Mouse (Mus musculus): ENCODE data around the gene Itgb1bp1. TPM values are rescaled to one million over a fixed set of nuclear protein-coding genes. Genes with fewer than 3 reads are reported as not detected.

The Itgb1bp1 gene
- polyA plus RNA-seq, 1 experiment from 2014 or later, result 67.6 TPM

DNA sequence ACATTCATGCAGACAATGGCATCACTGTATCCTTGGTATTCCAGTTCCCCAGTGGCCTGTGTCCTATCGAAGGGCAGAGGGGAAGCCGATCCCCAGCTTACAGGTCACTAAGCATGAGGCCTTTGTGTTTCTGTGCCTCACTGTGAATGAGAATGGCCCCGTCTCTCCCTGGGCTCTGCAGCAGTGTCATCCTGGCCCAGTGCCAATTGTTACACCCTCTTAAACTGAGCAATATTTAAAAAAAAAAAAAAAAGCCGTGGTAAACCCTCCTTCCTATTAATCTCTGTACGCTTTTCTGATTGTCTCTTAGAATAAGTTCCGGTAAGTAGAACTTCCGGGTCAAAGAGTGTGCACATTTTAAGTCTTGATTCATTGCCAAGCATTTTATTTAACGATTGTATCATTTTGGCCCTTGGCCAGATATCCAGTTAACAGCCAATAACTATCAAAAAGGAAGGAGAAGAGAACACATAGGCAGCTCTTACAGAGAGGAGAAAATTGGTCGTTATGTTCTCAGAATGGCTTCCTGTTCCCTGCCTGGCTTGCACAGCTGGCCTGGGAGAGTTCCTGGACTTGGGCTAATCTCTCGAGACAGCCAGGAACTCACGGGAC is 81.3 kb downstream of the Itgb1bp1 start:
- peak; percentile 85 for DNase-seq (ENCODE audit: low spot score)

GRCm38 (mm10) chr12:21201485-21202269 is 84.4 kb downstream of the Itgb1bp1 start:
- TF ChIP-seq CTCF (IDR thresholded peaks at IDR 0.05) (no peak), EP300 (IDR thresholded peaks at IDR 0.05) (no peak)
- Histone ChIP-seq H3K4me1 (ENCODE audit: insufficient read depth, low read depth, low read length) (peaks cover 4% of the 10 kb centered on the region; the same call in 1 of the 2 replicates), H3K27me3 (replicated peaks; ENCODE audit: insufficient read depth, low read length) (no peaks in the 10 kb centered on the region), H3K4me2 (replicated peaks; ENCODE audit: low read depth, low read length) (no peak overlapping the region), H3K27ac (ENCODE audit: low read length) (no peak overlapping the region), H3K4me3 (ENCODE audit: low read depth, low read length) (no peak overlapping the region), H3K36me3 (ENCODE audit: insufficient read depth, low read length) (no peaks in the 10 kb centered on the region), H3K9me3 (ENCODE audit: low read length) (no peaks in the 10 kb centered on the region), H3K9ac (replicated peaks; ENCODE audit: low read depth) (no peak overlapping the region)
- DNase-seq (ENCODE audit: low spot score), result no peak
- WGBS, result 69% methylated on average over 10 of the region's 10 CpGs
- no peak for ATAC-seq

More for the DNA sequence above, 81.3 kb downstream of the Itgb1bp1 start:
- H3K27me3 ChIP-seq (replicated peaks; ENCODE audit: insufficient read depth, low read length), result no peaks in the 10 kb centered on the region
- H3K4me2 ChIP-seq (replicated peaks; ENCODE audit: low read depth, low read length), result no peak overlapping the region
- H3K9me3 ChIP-seq (ENCODE audit: low read length), result no peaks in the 10 kb centered on the region
- peaks cover 4% of the 10 kb centered on the region; the same call in 1 of the 2 replicates for H3K4me1 ChIP-seq (ENCODE audit: insufficient read depth, low read depth, low read length)
- ATAC-seq, result peak; percentile 85
- peak overlapping the region; percentile 48; the same call in 1 of the 2 replicates for H3K27ac ChIP-seq (ENCODE audit: low read length)
- no peak overlapping the region for H3K4me3 ChIP-seq (ENCODE audit: low read depth, low read length)
- no peaks in the 10 kb centered on the region for H3K36me3 ChIP-seq (ENCODE audit: insufficient read depth, low read length)
- TF ChIP-seq CTCF (IDR thresholded peaks at IDR 0.05), result no peak
- TF ChIP-seq EP300 (IDR thresholded peaks at IDR 0.05), result peak; percentile 83
- 10% methylated on average over 11 of the region's 11 CpGs for WGBS
- H3K9ac ChIP-seq (replicated peaks; ENCODE audit: low read depth), result no peak overlapping the region

DNA sequence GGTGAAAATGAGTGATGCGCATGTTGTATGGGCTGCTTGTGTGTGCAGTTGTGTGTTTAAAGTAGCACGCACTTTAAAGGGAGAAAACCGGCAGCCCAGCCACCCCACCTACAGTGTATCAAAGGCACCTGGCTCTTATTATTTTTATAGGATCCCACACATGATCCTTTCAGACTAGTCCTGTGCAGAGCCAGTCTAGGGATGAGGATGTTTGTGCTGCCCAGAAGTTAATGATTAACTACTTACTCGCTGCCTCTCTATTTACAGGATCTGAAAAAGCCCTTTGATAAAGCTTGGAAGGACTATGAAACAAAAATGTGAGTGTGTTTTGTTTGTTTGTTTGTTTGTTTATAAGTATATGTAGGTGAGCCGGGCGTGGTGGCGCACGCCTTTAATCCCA is 85.5 kb downstream of the Itgb1bp1 start:
- TF ChIP-seq EP300 (IDR thresholded peaks at IDR 0.05), result no peak
- no peak for TF ChIP-seq CTCF (IDR thresholded peaks at IDR 0.05)
- no peak overlapping the region for H3K27ac ChIP-seq (ENCODE audit: low read length)
- H3K36me3 ChIP-seq (ENCODE audit: insufficient read depth, low read length), result no peaks in the 10 kb centered on the region
- ATAC-seq (no peak), DNase-seq (ENCODE audit: low spot score) (no peak)
- H3K4me2 ChIP-seq (replicated peaks; ENCODE audit: low read depth, low read length), result no peak overlapping the region
- no peak overlapping the region for H3K4me3 ChIP-seq (ENCODE audit: low read depth, low read length)
- no peaks in the 10 kb centered on the region for H3K27me3 ChIP-seq (replicated peaks; ENCODE audit: insufficient read depth, low read length)
- no peak overlapping the region for H3K9ac ChIP-seq (replicated peaks; ENCODE audit: low read depth)
- 94% methylated on average over 8 of the region's 8 CpGs for WGBS
- H3K4me1 ChIP-seq (ENCODE audit: insufficient read depth, low read depth, low read length), result peaks cover 4% of the 10 kb centered on the region; the same call in 1 of the 2 replicates
- no peaks in the 10 kb centered on the region for H3K9me3 ChIP-seq (ENCODE audit: low read length)

DNA sequence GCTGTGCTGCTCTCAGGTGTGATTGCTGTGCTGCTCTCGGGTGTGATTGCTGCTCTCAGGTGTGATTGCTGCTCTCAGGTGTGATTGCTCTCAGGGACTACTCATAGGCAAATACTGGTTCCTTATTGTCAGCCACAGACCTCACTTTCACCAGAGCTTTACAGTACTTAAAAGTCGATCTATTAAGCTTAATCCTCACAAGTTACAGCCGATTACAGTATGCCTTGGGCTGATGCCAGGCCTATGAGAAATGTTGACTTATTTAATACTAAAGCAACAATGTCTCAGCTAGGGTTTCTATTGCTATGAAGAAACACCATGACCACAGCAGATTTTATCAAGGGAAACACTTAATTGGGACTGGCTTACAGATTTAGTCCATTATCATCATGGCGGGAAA is 89.7 kb downstream of the Itgb1bp1 start:
- H3K4me2 ChIP-seq (replicated peaks; ENCODE audit: low read depth, low read length), result no peak overlapping the region
- H3K27me3 ChIP-seq (replicated peaks; ENCODE audit: insufficient read depth, low read length), result no peaks in the 10 kb centered on the region
- H3K27ac ChIP-seq (ENCODE audit: low read length), result no peak overlapping the region
- H3K9me3 ChIP-seq (ENCODE audit: low read length), result no peaks in the 10 kb centered on the region
- no peak overlapping the region for H3K9ac ChIP-seq (replicated peaks; ENCODE audit: low read depth)
- H3K36me3 ChIP-seq (ENCODE audit: insufficient read depth, low read length), result no peaks in the 10 kb centered on the region
- no peak overlapping the region for H3K4me3 ChIP-seq (ENCODE audit: low read depth, low read length)
- ATAC-seq, result no peak
- DNase-seq (ENCODE audit: low spot score), result no peak
- WGBS, result 63% methylated on average over 4 of the region's 4 CpGs
- H3K4me1 ChIP-seq (ENCODE audit: insufficient read depth, low read depth, low read length), result no peaks in the 10 kb centered on the region
- TF ChIP-seq EP300 (IDR thresholded peaks at IDR 0.05) (no peak), CTCF (IDR thresholded peaks at IDR 0.05) (no peak)

GRCm38 (mm10) chr12:21195497-21195896 is 90.6 kb downstream of the Itgb1bp1 start:
- Histone ChIP-seq H3K36me3 (ENCODE audit: insufficient read depth, low read length) (no peaks in the 10 kb centered on the region), H3K4me1 (ENCODE audit: insufficient read depth, low read depth, low read length) (no peaks in the 10 kb centered on the region), H3K4me3 (ENCODE audit: low read depth, low read length) (no peak overlapping the region), H3K27me3 (replicated peaks; ENCODE audit: insufficient read depth, low read length) (no peaks in the 10 kb centered on the region), H3K4me2 (replicated peaks; ENCODE audit: low read depth, low read length) (no peak overlapping the region), H3K9me3 (ENCODE audit: low read length) (no peaks in the 10 kb centered on the region), H3K9ac (replicated peaks; ENCODE audit: low read depth) (no peak overlapping the region), H3K27ac (ENCODE audit: low read length) (no peak overlapping the region)
- TF ChIP-seq CTCF (IDR thresholded peaks at IDR 0.05), result no peak
- TF ChIP-seq EP300 (IDR thresholded peaks at IDR 0.05), result no peak
- no peak for ATAC-seq
- DNase-seq (ENCODE audit: low spot score), result no peak
- 94% methylated on average over 2 of the region's 3 CpGs for WGBS

DNA sequence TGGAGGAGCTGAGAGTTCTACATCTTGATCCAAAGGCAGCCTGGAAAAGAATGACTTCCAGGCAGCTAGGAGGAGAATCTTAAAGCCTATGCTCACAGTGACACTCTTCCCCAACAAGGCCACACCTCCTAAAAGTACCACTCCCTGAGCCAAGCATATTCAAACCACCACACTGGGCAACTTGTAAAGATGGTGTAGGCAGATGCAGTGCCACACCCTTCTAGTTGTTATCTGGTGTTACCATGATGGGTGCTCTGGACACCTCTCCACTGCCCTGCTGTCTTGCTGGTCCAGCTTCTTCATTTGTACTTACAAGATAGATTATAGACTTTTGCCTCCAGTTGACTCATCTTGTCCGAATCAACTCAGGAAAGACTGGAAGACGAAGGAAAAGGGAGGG is 94.5 kb downstream of the Itgb1bp1 start:
- H3K9ac ChIP-seq (replicated peaks; ENCODE audit: low read depth), result no peak overlapping the region
- TF ChIP-seq CTCF (IDR thresholded peaks at IDR 0.05), result no peak
- no peak for TF ChIP-seq EP300 (IDR thresholded peaks at IDR 0.05)
- no peak for ATAC-seq

More for the DNA sequence above, 94.5 kb downstream of the Itgb1bp1 start:
- WGBS, result 76% methylated on average over 2 of the region's 2 CpGs
- DNase-seq (ENCODE audit: low spot score), result no peak
- Histone ChIP-seq H3K4me2 (replicated peaks; ENCODE audit: low read depth, low read length) (no peak overlapping the region), H3K27ac (ENCODE audit: low read length) (no peak overlapping the region), H3K9me3 (ENCODE audit: low read length) (no peaks in the 10 kb centered on the region), H3K4me1 (ENCODE audit: insufficient read depth, low read depth, low read length) (no peaks in the 10 kb centered on the region), H3K4me3 (ENCODE audit: low read depth, low read length) (no peak overlapping the region), H3K27me3 (replicated peaks; ENCODE audit: insufficient read depth, low read length) (no peaks in the 10 kb centered on the region), H3K36me3 (ENCODE audit: insufficient read depth, low read length) (no peaks in the 10 kb centered on the region)

Other genes with a start within 250 kb of the Itgb1bp1 start
- gene Cpsf3, start 893 bp downstream of the Itgb1bp1 start, polyA plus RNA-seq (2015; fragmentation: Nextera tagmentation; extraction: Ambion mirVana), result 65.4 and 69.7 TPM in 2 replicates
- 111 and 112 TPM in 2 replicates for gene Iah1, start 30.1 kb upstream of the Itgb1bp1 start, polyA plus RNA-seq (2015; fragmentation: Nextera tagmentation; extraction: Ambion mirVana)
- 34.4 and 38.7 TPM in 2 replicates for gene Adam17, start 87.3 kb upstream of the Itgb1bp1 start, polyA plus RNA-seq (2015; fragmentation: Nextera tagmentation; extraction: Ambion mirVana)
- 395 and 416 TPM in 2 replicates for gene Ywhaq, start 131.4 kb upstream of the Itgb1bp1 start, polyA plus RNA-seq (2015; fragmentation: Nextera tagmentation; extraction: Ambion mirVana)

Data from lung, postnatal 0 days (tissue).